Mouse (Mus musculus) lung, postnatal 0 days (tissue): ENCODE measurements at regions not wholly inside any gene's neighbourhood (a gene's known extent, or its start where the extent isn't known, plus 50 kb on each side); places are given as distances from the start of the nearest gene placed in this dataset.

ENCODE experiments used
- CTCF ChIP-seq: IDR thresholded peaks from 2 replicates; pipeline ENCODE4 v1.5.1; 2016; ENCODE audit warnings: antibody characterized with exemption, mild to moderate bottlenecking
- EP300 ChIP-seq: IDR thresholded peaks from 2 replicates; pipeline ENCODE4 v1.6.1; 2016; ENCODE audit warnings: antibody characterized with exemption, mild to moderate bottlenecking, control low read depth

DNA sequence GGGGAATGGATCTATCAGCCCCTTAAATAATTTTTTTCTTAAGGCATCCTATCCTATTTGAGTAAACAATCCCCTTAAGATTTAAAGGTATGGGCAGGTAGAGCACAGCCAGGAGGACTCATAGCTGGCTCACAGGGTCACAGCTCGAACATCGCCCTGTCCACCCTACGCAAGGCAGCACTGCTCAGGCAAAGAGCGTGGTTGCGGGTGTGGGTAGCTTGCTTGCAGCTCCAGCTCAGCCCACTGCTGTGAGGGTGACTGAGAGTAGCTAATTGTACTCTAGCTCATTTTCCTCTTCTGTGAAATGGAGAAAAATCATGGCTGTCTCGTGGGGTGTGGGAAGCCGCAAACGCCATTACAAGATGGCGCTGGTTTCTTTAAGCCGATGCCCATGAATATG lies 350.1 kb upstream of the Jmjd1c start:
- TF ChIP-seq CTCF (no peak), EP300 (no peak)
